Mouse (Mus musculus) c-Kit-positive CD71-negative TER-119-negative erythroid progenitor cells, embryonic 14.5 days (primary cell): ENCODE measurements around the gene Sbsn.
"Not testable (repeated sequence)": the region's sequence is repeated elsewhere in the genome, so short reads cannot be mapped to it uniquely, and the experiment has no call there.

Experiments
- DNase-seq: peaks from one replicate; pipeline ENCODE4 v3.0.0-alpha.2; 2013; ENCODE audit warnings: low read depth

Gene Sbsn

GRCm38 (mm10) chr7:30751086-30751669 is at the start of gene Sbsn:
Gene Sbsn (plus strand): TSS chr7:30751471.
- no peak for DNase-seq

GRCm38 (mm10) chr7:30706214-30706882 is 44.9 kb upstream of the Sbsn start:
- DNase-seq: no peak

GRCm38 (mm10) chr7:30707441-30707840 is 43.8 kb upstream of the Sbsn start:
- no peak for DNase-seq

- no peak for DNase-seq
Measured at GRCm38 (mm10) chr7:30711942-30712341, 39.3 kb upstream of the Sbsn start, which contains the start of gene Atp4a. Gene Atp4a (plus strand): TSS chr7:30712209.

GRCm38 (mm10) chr7:30717006-30717715 is 34.1 kb upstream of the Sbsn start:
- DNase-seq: peak; percentile 94

- no peak for DNase-seq
Measured at GRCm38 (mm10) chr7:30717716-30718046, 33.6 kb upstream of the Sbsn start.

GRCm38 (mm10) chr7:30719669-30720068 is 31.6 kb upstream of the Sbsn start:
- no peak for DNase-seq

GRCm38 (mm10) chr7:30721286-30721685 is 30.0 kb upstream of the Sbsn start:
- DNase-seq: no peak

GRCm38 (mm10) chr7:30723274-30723953 is 27.9 kb upstream of the Sbsn start:
- DNase-seq: no peak

GRCm38 (mm10) chr7:30728214-30728613 is 23.1 kb upstream of the Sbsn start:
- no peak for DNase-seq

GRCm38 (mm10) chr7:30728739-30729395 is 22.4 kb upstream of the Sbsn start:
- DNase-seq: no peak

GRCm38 (mm10) chr7:30729396-30730063 is 21.7 kb upstream of the Sbsn start, which contains the start of gene Tmem147:
Gene Tmem147 (minus strand): TSS chr7:30729540.
- DNase-seq: peak; percentile 89

GRCm38 (mm10) chr7:30730064-30730722 is 21.1 kb upstream of the Sbsn start:
- not testable (repeated sequence) for DNase-seq

GRCm38 (mm10) chr7:30736211-30736610 is 15.1 kb upstream of the Sbsn start:
- DNase-seq: no peak

- not testable (repeated sequence) for DNase-seq
Measured at GRCm38 (mm10) chr7:30742570-30742969, 8.7 kb upstream of the Sbsn start.

GRCm38 (mm10) chr7:30743617-30744016 is 7.7 kb upstream of the Sbsn start, which contains the start of gene Gapdhs:
Gene Gapdhs (minus strand): TSS chr7:30743681.
- DNase-seq: not testable (repeated sequence)

GRCm38 (mm10) chr7:30744022-30744598 is 7.2 kb upstream of the Sbsn start:
- no peak for DNase-seq

GRCm38 (mm10) chr7:30747525-30748204 is 3.6 kb upstream of the Sbsn start:
- no peak for DNase-seq

- no peak for DNase-seq
Measured at GRCm38 (mm10) chr7:30749824-30750606, 1.3 kb upstream of the Sbsn start.
